Mouse (Mus musculus): ENCODE measurements at regions not wholly inside any gene's neighbourhood (a gene's known extent, or its start where the extent isn't known, plus 50 kb on each side); places are given as distances from the start of the nearest gene placed in this dataset.

DNA sequence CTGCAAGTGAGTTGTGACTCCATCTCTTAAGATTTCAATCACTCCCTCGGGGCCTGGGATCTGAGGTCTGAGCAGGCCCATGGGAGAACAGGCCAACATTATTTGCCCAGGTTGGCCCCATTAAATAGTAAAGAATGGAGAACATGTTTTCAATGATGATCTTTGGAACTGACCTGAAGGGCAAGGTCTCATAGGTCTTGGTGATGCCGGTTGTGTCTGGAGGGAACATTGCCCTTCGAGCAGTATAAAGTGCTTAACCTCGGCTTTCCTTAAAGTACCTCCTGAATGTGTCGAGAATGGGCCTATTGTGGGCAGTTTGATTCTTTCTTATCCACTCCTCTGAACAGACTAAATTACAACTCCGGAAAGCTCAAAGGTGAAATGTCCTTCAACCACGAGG, 155.7 kb upstream of the Rfx3 start:
- TF ChIP-seq CTCF (IDR thresholded peaks at IDR 0.05) (no peak), EP300 (IDR thresholded peaks at IDR 0.05) (no peak)

Data from lung, postnatal 0 days (tissue).